Mouse (Mus musculus) brain, embryonic 14.5 days (tissue): ENCODE data around the gene Wasf1. TPM values are rescaled to one million over a fixed set of nuclear protein-coding genes. Genes with fewer than 3 reads are reported as not detected.

Source experiments
- DNase-seq: peaks from one replicate; pipeline ENCODE4 v3.0.0-alpha.2; 2011; ENCODE audit warnings: low read depth
- CTCF ChIP-seq: fragments of 200-500 bp; IDR thresholded peaks from 2 replicates; pipeline ENCODE4 v1.5.1; 2012; ENCODE audit warnings: inconsistent platforms, mild to moderate bottlenecking, moderate library complexity, borderline replicate concordance; ENCODE audit not compliant: insufficient read depth, insufficient read length; ENCODE audit errors: extremely low read depth
- POLR2A ChIP-seq: fragments of 200-500 bp; IDR thresholded peaks from 2 replicates; pipeline ENCODE4 v1.6.1; 2012; ENCODE audit warnings: mild to moderate bottlenecking, inconsistent platforms, borderline replicate concordance; ENCODE audit not compliant: poor library complexity, insufficient read depth, insufficient read length, severe bottlenecking; ENCODE audit errors: extremely low read depth
- polyA plus RNA-seq: library from polyadenylated mRNA; depleted of rRNA; stranded (reverse); fragments of >200 nt; gene quantifications from 2 replicates; pipeline ENCODE4 v1.2.3, GENCODE M21; 2012; rRNA removed

Gene Wasf1
- polyA plus RNA-seq, 1 experiment, result 90.5 TPM

GRCm38 (mm10) chr10:40968551-40968950 is 85.3 kb downstream of the Wasf1 start:
- no peak for TF ChIP-seq CTCF
- TF ChIP-seq POLR2A, result no peak

GRCm38 (mm10) chr10:40969372-40970033 is 86.2 kb downstream of the Wasf1 start:
- TF ChIP-seq CTCF, result no peak
- TF ChIP-seq POLR2A, result no peak

More at GRCm38 (mm10) chr10:40968551-40968950, 85.3 kb downstream of the Wasf1 start:
- DNase-seq, result no peak

GRCm38 (mm10) chr10:40970601-40971245 is 87.4 kb downstream of the Wasf1 start:
- TF ChIP-seq POLR2A (no peak), CTCF (peak; percentile 29; the same call in 1 of the 2 replicates)
- peak; percentile 82 for DNase-seq

More at GRCm38 (mm10) chr10:40969372-40970033, 86.2 kb downstream of the Wasf1 start:
- DNase-seq, result peak; percentile 86

GRCm38 (mm10) chr10:40971256-40971655 is 88.0 kb downstream of the Wasf1 start:
- DNase-seq, result no peak
- no peak for TF ChIP-seq POLR2A
- no peak for TF ChIP-seq CTCF

- no peak for TF ChIP-seq CTCF
- no peak for TF ChIP-seq POLR2A
- DNase-seq, result no peak
These were observed 100.5 kb downstream of the Wasf1 start for GRCm38 (mm10) chr10:40983761-40984160.

- TF ChIP-seq CTCF, result no peak
- TF ChIP-seq POLR2A, result no peak
- no peak for DNase-seq
These were observed 101.3 kb downstream of the Wasf1 start for GRCm38 (mm10) chr10:40984600-40984999.

GRCm38 (mm10) chr10:40985350-40985749 is 102.1 kb downstream of the Wasf1 start:
- TF ChIP-seq CTCF (no peak), POLR2A (no peak)
- DNase-seq, result peak; percentile 66

Other genes starting within 250 kb of the Wasf1 start
- gene Mettl24, start 200.2 kb upstream of the Wasf1 start, polyA plus RNA-seq, result 0.19 and 0.26 TPM in 2 replicates
- 21.5 and 24.4 TPM in 2 replicates for gene Cdc40, start 164 bp upstream of the Wasf1 start, polyA plus RNA-seq
- gene Gpr6, start 188.8 kb downstream of the Wasf1 start, polyA plus RNA-seq, result 1.7 and 1.9 TPM in 2 replicates